Mouse (Mus musculus): ENCODE measurements around the gene Wnt4.

Wnt4 gene

DNA sequence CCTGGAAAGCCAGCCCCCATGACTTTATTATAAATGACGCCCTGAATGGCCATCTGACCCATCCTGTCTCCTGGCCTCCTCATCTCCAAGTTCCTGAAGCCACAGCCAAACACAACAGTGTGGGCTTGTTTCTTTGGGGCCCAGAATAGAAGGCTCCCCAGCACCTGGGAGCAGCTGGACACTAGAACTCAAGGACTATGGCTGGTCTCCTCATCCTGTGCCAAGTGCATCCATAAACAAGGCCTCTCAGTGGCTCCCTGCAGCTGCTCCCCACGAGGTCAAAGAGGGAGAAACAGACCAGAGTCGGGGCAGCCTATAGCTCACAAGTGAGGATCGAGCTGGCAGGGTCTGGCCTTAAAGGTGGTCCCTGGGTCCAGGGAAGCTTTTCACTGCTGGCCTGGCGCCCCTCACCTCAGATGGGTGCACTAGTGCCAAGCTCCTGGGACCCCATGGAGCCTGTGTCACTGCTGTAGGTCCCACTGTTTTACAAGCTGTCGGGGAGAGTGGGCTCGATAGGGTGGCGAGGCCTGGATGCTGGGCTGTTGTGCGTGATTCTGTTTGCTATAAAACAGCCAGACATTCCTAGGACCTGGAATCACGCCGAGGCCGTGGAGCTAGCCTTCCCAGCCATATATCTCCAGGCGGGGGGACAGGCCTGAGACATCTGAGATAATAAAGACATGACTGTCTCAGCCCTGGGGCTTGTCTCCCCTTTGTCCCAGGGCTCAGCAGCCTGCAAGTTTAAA, 28.7 kb downstream of the Wnt4 start:
- DNase-seq (ENCODE audit: low spot score in 2 of 2): no peak

DNA sequence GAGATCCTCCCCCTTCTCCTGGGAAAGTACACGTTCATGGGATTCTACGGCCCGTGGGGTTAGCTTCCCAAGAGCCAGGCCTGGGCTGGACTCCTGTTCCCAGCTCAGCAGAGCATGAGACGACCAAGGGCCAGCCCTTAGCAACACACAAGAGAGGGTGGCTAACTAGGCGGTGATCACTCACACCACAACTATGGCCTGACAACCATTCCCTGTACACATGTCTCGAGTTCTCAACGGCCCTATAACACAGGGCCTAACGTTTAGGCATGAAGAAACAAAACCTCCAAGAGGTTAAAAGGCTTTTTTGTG, 29.2 kb downstream of the Wnt4 start:
- DNase-seq (ENCODE audit: low spot score in 2 of 2): no peak

DNA sequence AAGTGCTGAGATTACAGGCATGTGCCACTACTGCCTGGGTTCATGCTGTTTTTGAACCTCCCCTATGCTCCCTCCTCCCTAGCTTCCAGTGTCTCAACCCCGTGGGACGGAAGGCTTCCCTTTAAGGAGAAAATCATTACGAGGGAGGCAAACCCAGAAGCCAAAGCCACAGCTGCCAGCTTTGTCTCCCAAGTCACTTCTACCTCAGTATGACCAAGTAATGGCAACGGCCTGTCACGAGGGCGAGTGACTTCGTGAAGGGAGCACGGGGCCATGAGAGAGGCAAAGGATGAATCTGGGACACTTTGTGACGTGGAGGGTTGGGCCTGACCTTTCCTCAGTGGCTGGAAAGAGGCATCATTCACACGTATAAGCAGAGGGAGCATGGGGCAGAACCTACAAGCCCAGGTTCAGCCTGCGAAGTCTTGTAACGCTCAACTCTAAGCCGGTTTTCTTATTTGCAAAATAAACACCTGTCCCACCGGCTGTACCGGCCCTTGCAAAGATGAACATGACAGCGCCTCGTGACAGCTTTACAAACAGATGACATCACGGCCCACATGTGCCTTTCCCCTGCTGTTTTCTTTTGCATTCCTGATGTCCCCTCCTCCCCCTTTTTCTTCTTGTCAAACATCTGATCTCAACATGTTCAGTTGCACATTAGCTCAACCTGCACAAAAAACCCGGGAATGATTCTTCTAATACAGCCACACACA, 29.9 kb downstream of the Wnt4 start:
- DNase-seq (ENCODE audit: low spot score in 2 of 2): no peak

DNA sequence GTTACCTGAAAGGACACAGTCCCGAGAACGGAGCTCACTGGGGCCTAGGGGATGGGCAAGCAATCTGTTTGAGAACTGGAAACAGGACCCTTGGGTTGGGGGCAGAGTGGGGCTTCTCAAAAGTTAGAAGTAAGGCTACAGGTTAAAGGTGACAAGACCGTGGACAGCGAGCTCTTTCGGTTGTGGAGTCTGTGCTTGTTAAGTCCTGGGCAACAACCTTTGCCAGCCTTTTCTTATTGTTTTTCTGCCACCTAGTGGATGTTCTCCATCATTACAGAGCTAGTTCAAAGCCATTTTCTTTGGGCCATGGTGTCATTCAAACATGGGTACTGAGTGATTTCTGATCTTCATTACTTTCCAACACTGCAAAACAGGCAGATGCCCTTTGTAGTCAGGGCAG, 31.1 kb downstream of the Wnt4 start:
- DNase-seq (ENCODE audit: low spot score in 2 of 2): no peak

DNA sequence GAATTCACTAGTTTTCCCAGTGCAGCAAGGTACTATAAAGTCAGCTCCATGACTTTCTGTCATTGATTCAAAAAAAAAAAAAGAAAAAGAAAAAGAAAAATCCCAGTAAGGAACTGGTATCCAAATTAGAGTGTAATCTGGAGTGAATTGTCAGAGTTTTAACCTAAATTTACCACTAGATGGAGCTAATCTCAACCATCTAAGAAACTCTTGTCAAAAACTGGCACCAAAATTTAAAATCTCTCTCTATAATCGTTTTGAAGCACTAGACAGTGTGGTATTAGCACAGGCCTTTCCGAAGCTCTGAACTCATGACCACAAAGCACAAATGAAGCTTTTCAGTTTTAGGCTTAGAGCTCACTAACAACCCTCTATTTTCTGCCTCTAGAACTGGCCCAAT, 36.2 kb downstream of the Wnt4 start:
- no peak for DNase-seq (ENCODE audit: low spot score in 2 of 2)

DNA sequence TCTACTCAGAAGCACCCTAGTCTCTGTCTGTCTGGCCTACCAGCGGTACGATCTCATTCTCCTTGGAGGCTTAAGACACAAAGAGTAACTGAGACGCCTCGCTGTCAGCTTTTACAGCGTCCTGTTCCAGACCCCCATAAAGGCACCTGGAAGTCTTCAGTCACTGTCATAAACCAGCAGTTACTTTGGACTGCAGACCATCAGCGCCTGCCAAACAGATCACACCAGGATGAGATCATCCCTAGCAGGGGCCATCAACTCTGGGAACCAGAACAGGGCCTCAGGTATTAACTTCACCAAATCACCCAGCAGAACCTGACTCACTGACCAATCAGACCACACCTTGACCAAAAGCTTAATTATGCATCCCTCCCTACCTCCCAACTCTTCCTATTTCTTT, 37.3 kb downstream of the Wnt4 start:
- no peak for DNase-seq (ENCODE audit: low spot score in 2 of 2)

DNA sequence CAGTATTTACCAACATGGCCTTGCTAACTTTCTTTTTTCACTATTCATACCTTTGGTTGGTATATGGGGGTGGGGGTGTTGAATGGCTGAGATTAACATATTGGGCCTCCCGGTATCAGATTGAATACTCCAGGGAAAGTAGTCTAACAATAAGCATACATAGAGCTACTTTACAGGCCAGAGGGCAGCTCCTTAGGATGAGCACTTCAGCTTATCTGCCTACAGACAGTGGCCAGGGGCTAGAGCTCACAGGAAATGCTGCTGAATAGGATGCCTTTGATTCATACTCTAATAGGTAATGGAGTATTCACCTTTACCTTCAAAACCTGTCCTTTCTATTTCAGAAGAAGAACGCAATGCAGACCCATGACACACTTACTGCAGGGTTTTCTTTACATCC, 37.8 kb downstream of the Wnt4 start:
- no peak for DNase-seq (ENCODE audit: low spot score in 2 of 2)

DNA sequence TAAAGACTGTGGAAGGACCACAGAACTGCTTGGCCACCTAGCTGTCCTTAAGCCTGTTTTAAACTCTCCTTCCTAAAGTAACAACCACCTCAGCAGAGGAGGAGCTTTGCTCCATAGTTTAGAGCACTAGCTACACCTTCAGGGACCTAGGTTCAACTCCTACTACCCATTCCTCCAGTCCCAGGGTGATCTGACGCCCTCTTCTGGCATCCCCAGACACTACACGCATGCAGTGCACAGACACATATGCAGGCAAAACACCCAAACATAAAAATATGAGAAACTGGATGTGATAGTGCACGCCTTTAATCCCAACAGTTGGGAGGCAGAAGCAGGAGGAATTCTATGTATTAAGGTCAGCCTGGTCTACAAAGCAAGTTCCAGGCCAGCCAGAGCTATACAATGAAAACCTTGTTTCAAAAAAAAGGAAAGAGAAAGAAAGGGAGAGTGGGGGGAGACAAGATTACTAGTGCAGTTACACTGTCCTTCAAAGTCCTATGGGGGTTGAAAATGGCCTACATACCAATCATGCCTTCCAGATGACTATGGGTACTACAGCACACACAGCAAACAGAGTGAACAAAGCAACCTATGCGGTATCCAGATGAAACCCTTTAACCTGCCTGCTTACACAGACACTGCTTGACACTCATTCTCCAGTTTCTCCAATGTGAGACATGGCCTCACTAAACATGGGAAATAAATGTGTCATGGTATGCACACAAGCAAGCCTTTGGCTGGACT, 38.9 kb downstream of the Wnt4 start:
- no peak for DNase-seq (ENCODE audit: low spot score in 2 of 2)

DNA sequence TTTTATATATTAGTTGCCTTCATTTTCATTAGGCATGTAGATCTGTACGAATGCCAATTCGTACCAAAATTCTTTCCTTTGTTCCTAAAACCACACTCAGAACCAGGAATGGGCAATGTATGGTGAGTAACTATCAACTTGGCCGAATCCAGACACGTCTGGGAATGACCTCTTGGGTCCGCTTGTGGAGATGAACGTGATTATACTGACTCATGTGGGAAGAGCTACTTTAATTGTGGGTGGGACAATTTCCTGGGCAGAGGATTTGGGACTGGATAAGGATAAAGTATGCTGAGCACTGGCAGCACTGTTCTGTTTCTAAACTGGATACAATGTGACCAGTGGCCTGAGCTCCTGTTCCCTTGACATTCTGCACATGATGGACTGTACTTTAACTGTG, 47.6 kb downstream of the Wnt4 start:
- DNase-seq (ENCODE audit: low spot score in 2 of 2): no peak

DNA sequence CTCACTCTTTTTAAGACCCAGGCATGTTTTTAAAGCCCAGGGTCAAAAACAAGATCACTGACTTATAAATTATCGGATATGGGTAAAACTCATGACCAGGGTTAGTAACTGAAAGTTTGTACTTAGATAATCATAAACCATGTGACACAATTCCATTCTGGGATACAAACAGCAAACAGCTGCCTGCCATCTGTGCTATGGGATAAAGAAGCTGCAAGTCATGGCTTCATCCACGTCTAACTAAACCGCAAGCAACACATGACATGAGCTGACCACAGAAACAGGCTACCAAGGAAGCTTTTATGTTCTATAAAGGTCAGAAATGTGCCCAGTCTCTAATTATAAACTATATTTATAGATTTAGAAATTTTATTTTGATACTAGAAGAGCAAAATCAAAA, 49.2 kb downstream of the Wnt4 start:
- no peak for DNase-seq (ENCODE audit: low spot score in 2 of 2)

DNA sequence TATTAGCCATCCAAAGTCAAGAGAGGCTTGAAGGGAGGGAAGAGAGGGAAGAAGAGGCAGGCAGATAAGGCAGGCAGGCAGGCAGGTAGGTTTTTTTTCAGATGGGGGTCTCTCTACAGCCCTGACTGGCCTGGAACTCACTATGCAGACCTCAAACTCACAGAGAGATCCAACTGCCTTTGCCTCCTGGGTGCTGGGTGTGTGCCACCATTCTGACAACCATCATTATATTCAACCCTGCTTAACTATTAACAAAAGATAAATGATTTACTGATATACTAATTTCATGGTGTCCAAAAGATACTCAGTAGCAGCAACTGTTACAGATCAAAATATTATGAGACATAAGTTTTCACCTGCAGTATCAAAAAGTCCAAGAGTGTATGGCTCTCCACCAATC, 54.8 kb downstream of the Wnt4 start:
- no peak for DNase-seq (ENCODE audit: low spot score in 2 of 2)

DNA sequence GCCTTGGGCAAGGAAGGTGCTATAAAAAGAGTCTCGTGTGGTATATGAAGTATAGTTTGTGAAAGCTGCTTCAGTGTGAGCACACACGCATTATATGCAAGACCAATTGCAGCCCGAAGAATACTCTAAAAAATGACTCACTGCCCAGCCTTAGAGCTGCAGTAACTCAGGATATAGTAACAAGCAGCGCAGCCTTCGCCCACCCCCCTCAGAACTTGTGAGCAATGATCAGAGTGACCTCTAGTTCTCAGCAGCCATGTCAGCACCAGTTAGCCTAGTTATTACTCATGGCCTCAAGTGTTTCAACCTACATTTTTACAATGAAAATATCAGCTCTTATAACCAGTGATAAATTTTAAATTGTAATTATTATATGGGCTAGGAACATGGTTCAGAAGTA, 59.2 kb downstream of the Wnt4 start:
- DNase-seq (ENCODE audit: low spot score in 2 of 2): no peak

DNA sequence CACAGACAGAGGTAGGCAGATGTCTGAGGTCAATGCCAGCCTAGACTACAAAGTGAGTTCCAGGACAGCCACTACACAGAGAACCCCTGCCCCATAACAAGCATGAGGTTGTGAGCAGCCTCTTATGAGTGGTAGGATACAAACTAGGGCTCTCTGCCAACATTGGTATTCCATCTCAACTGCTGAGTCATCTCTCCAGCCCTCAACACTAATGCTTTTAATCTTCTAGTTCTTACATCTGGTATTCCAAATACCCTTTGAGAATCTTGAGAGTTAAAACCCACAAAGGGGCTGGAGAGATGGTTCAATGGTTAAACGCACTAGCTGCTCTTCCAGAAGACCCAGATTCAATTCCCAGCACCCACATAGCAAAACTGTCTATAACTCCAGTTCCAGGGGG, 62.1 kb downstream of the Wnt4 start:
- no peak for DNase-seq (ENCODE audit: low spot score in 2 of 2)

DNA sequence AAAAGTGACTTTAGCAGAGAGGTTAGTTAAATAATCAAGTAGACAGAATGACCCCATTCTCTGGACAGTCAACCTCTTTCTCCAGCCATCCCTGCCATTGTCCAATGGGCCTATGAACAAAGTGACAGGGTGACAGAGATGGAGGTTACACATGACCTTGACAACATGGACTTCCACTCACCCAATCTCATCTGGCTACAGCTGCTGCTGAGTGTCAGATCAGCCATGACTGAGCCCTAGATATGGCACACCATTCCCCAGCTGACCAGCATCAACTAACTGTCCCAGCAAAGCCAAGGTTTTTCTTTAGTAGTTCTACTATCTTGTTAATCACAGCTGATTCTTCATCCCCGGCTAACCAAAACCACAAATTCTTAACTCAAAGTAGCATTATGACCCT, 65.5 kb downstream of the Wnt4 start:
- DNase-seq (ENCODE audit: low spot score in 2 of 2): no peak

DNA sequence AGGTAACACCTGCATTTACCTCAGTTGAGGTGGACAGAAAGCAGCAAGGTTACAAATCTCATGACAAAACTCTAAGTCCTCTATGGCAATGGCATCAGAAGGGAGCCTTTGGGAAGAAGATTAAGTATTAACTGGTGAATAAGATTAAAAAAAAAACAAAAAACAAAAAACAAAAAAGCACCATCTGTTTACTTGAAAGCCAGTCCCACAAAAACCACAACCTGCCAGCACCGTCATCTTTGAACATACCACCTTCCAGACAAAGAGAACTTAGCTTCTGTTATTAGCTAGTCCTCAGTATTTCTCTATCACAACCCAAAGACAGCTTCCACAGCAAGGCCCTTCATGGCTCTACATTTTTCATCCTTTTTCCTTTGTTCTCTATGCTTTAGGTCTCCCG, 67.8 kb downstream of the Wnt4 start:
- no peak for DNase-seq (ENCODE audit: low spot score in 2 of 2)

DNA sequence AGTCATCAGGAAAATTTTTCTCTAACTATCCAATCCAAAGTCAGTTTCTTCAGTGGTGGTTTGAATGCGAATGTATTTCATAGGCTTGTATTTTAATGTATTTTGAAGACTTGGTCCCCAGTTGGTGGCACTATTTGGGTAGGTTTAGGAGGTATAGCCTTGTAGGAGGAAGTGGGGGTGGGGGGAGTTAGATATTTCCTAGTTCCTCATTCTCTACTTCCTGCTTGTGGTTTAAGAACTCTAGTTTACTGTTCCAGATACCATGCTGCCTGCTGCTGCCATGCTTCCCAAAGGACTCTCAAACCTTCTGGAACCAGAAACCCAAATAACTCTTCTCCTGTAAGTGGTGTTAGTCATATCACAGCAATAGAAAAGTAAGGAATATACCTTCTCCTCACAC, 68.5 kb downstream of the Wnt4 start:
- no peak for DNase-seq (ENCODE audit: low spot score in 2 of 2)

All from spleen, postnatal 4 days (tissue).